Mouse (Mus musculus) small intestine, adult 2 months (tissue): ENCODE measurements around the gene Apbb2. TPM values are rescaled to one million over a fixed set of nuclear protein-coding genes. Genes with fewer than 3 reads are reported as not detected.

Source experiments
- H3K27ac ChIP-seq: fragments of 200-500 bp; 2 replicates; pipeline ENCODE4 v1.5.1; 2012; ENCODE audit warnings: low read depth, low read length, control low read depth, inconsistent platforms; ENCODE audit not compliant: insufficient read depth
- H3K27me3 ChIP-seq: fragments of 200-500 bp; 2 replicates; pipeline ENCODE4 v1.6.1; 2012; ENCODE audit warnings: mild to moderate bottlenecking, moderate library complexity, low read length, inconsistent platforms; ENCODE audit not compliant: control insufficient read depth, insufficient read depth
- H3K36me3 ChIP-seq: fragments of 200-500 bp; 2 replicates; pipeline ENCODE4 v1.6.1; 2012; ENCODE audit warnings: mild to moderate bottlenecking, low read length, control low read depth, inconsistent platforms; ENCODE audit not compliant: control insufficient read depth, insufficient read depth
- H3K4me1 ChIP-seq: fragments of 200-500 bp; 2 replicates; pipeline ENCODE4 v1.6.1; 2012; ENCODE audit warnings: low read length, inconsistent platforms, mixed read lengths; ENCODE audit not compliant: control insufficient read depth, insufficient read depth, insufficient read length
- H3K4me3 ChIP-seq: fragments of 200-500 bp; 2 replicates; pipeline ENCODE4 v1.5.1; 2012; ENCODE audit warnings: low read depth, mild to moderate bottlenecking, control low read depth, inconsistent platforms, low read length, moderate library complexity
- CTCF ChIP-seq: fragments of 200-500 bp; IDR thresholded peaks from 2 replicates; pipeline ENCODE4 v1.5.1; 2012; ENCODE audit warnings: low read depth, mild to moderate bottlenecking, control low read depth, inconsistent platforms, low read length, moderate library complexity, mixed read lengths; ENCODE audit not compliant: insufficient replicate concordance, insufficient read length; ENCODE audit errors: extremely low read depth
- POLR2A ChIP-seq: fragments of 200-500 bp; IDR thresholded peaks from 2 replicates; pipeline ENCODE4 v1.6.1; 2012; ENCODE audit warnings: low read depth, mild to moderate bottlenecking, control low read depth, inconsistent platforms, low read length, moderate library complexity
- WGBS: fragments of 180-500 bp; shearing (Covaris S2); methylation state at CpG from one replicate; pipeline ENCODE4 v1.1.7; 2018; 5-methylcytosine and 5-hydroxymethylcytosine counted together
- polyA plus RNA-seq: library from polyadenylated mRNA; depleted of rRNA; stranded (reverse); fragments of >200 nt; gene quantifications from 2 replicates; pipeline ENCODE4 v1.2.3, GENCODE M21; 2012

Gene Apbb2
- polyA plus RNA-seq, 1 experiment: 8.3 TPM

- Histone ChIP-seq H3K4me1 (no peaks in the 10 kb centered on the region), H3K27ac (no peak overlapping the region), H3K36me3 (0 out of 2 replicates have a peak, but pooled peaks cover 1% of the 10 kb centered on the region), H3K4me3 (no peak overlapping the region), H3K27me3 (no peaks in the 10 kb centered on the region)
- WGBS: 44% methylated on average over 7 of the region's 7 CpGs
- TF ChIP-seq CTCF (peak; percentile 95; the same call in 1 of the 2 replicates), POLR2A (no peak)
These were observed 249.6 kb downstream of the Apbb2 start for GRCm38 (mm10) chr5:66368966-66369365.

GRCm38 (mm10) chr5:66367641-66368040 is 250.9 kb downstream of the Apbb2 start:
- Histone ChIP-seq H3K4me3 (no peak overlapping the region), H3K27me3 (no peaks in the 10 kb centered on the region), H3K4me1 (no peaks in the 10 kb centered on the region), H3K27ac (no peak overlapping the region), H3K36me3 (peaks cover 9% of the 10 kb centered on the region)
- 96% methylated on average over 11 of the region's 11 CpGs for WGBS
- TF ChIP-seq CTCF: no peak
- no peak for TF ChIP-seq POLR2A

GRCm38 (mm10) chr5:66363274-66364261 is 255.0 kb downstream of the Apbb2 start:
- H3K4me1 ChIP-seq: no peaks in the 10 kb centered on the region
- peaks cover 23% of the 10 kb centered on the region for H3K36me3 ChIP-seq
- no peak overlapping the region for H3K4me3 ChIP-seq
- H3K27ac ChIP-seq: no peak overlapping the region
- no peak for TF ChIP-seq CTCF
- TF ChIP-seq POLR2A: no peak
- no peaks in the 10 kb centered on the region for H3K27me3 ChIP-seq
- WGBS: 71% methylated on average over 18 of the region's 18 CpGs

DNA sequence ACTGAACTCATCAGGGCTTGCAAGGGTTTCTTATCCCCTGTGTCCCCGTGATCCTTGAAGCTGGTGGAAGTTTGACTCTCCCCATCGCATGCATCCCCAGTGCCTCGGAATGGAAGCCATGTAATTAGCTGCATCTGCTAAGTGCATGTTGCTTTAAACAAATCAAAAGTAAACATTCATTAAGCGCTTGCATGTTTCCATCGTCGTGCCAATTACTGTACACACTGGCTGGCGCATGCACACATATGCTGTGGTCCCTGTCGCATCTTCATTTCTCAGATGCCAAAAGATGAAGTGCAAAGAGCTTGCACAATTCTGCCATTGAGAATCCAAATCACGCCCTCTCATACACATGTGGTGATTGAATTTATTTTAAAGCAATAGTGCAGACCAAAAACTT is 257.8 kb downstream of the Apbb2 start:
- Histone ChIP-seq H3K27me3 (no peaks in the 10 kb centered on the region), H3K27ac (no peak overlapping the region), H3K4me3 (no peak overlapping the region), H3K36me3 (peaks cover 23% of the 10 kb centered on the region), H3K4me1 (no peaks in the 10 kb centered on the region)
- 90% methylated on average over 9 of the region's 9 CpGs for WGBS
- TF ChIP-seq CTCF: no peak
- TF ChIP-seq POLR2A: no peak

DNA sequence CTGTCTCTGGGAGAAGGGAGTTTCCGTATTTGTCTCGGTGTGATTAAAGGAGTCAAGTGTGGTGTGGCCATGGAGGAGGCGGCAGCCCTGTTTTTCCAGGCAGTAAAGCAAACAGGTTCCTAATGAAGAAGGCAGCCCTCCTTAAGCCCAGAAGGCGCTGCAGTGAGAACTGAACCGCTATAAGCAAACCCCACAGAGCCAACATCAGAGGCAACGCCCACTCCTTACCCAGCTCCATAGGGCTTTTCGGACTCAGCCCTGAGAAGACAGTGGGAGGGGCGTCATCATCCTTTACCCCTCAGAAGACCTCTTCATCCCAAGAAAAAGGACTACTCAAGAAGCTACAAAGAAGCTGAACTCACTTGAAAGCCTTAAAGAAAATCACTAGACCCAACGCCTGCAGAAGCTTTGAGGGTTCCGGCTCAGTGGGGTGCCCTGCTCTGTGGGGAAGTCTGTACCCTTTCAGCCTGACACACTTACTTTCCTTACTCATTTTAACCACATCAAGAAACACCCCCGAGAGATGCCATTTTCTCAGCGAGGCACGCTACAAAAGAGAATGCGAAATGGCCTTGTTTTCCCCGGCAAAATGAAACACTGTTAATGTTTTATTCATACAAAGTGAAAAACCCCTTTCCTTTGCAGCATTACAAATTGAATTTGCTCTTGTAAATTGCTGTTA is 258.7 kb downstream of the Apbb2 start:
- Histone ChIP-seq H3K36me3 (peaks cover 23% of the 10 kb centered on the region), H3K4me3 (no peak overlapping the region), H3K4me1 (no peaks in the 10 kb centered on the region), H3K27ac (no peak overlapping the region), H3K27me3 (no peaks in the 10 kb centered on the region)
- WGBS: 92% methylated on average over 15 of the region's 15 CpGs
- TF ChIP-seq POLR2A (no peak), CTCF (no peak)

DNA sequence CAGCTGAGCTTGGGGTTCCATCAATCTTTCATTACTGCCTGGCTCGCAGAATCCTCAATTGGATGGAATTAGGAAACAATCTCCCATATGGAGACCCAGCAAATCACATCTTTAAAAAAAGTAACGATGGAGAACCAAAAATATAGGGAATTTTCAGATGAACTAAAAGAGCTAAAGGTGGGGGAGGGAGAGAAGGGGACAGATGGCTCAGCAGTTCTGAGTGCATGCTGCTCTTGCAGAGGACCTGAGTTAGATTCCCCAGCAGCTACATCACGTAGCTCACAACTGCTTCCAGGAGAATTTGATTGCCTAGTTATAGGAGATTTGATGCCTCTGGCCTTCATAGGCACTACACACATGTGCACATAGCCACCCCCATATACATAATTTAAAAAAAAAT is 263.4 kb downstream of the Apbb2 start:
- Histone ChIP-seq H3K27me3 (no peaks in the 10 kb centered on the region), H3K4me3 (no peak overlapping the region), H3K36me3 (peaks cover 4% of the 10 kb centered on the region; the same call in 1 of the 2 replicates), H3K4me1 (no peaks in the 10 kb centered on the region), H3K27ac (no peak overlapping the region)
- TF ChIP-seq POLR2A (no peak), CTCF (no peak)
- WGBS: 91% methylated on average over 3 of the region's 3 CpGs

DNA sequence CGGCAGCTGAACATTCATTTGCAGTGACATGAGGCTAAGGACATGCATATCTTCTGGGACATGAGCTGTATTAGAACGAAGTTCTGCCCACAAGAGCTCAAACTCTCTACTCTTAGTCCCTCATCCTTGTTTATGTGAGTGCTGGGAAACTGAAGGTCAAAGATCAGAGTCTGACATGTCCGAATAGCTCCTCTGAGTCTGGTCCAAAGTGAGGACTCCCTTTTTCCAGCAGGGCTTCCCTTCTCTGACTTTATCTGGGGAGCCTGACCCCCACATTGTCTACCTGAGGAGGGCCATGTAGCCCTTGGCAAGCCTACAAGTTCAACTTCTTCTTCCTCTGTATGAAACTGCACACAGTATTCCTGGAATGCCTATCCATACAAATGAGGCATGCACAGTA is 264.7 kb downstream of the Apbb2 start:
- H3K27ac ChIP-seq: no peak overlapping the region

More for the DNA sequence above, 264.7 kb downstream of the Apbb2 start:
- Histone ChIP-seq H3K4me1 (no peaks in the 10 kb centered on the region), H3K36me3 (no peaks in the 10 kb centered on the region; the same call in 1 of the 2 replicates), H3K27me3 (no peaks in the 10 kb centered on the region), H3K4me3 (no peak overlapping the region)
- 72% methylated on average over 3 of the region's 3 CpGs for WGBS
- TF ChIP-seq CTCF (no peak), POLR2A (no peak)
